Mouse (Mus musculus): ENCODE measurements around the gene Tram2.

GRCm38 (mm10) chr1:21033792-21034119 lies 45.3 kb downstream of the Tram2 start:
- TF ChIP-seq CTCF (IDR thresholded peaks at IDR 0.05) (no peak), EP300 (IDR thresholded peaks at IDR 0.05) (no peak)
